Mouse (Mus musculus): ENCODE measurements around the gene 1700056E22Rik. TPM values are rescaled to one million over a fixed set of nuclear protein-coding genes. Genes with fewer than 3 reads are reported as not detected.

The 1700056E22Rik gene
- polyA plus RNA-seq, 1 experiment: 0.58 TPM

DNA sequence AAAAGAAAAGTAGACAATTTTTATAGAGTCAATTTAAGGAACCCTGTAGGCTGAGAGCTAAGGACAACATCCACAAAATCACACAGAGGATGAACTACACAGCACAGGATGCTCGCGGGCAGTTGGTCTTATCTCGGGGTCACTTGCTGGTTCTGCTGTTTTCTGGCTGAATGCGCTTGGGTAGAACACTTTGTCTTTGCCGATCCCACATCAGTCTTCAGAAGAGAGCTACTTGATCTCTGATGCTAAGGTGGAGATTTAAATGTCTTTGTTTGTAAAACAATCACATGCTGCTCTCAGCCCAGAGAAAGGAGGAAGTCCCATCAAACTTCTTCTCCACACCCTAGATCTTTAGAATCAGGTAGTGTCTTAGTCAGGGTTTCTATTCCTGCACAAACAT lies 9.0 kb downstream of the 1700056E22Rik start:
- TF ChIP-seq CTCF (IDR thresholded peaks at IDR 0.05; ENCODE audit: low read depth, low read length) (no peak), POLR2A (IDR thresholded peaks at IDR 0.05; ENCODE audit: borderline replicate concordance, low read depth, low read length) (no peak)
- no peak overlapping the region for H3K4me3 ChIP-seq (ENCODE audit: insufficient read depth, low read length)
- H3K4me1 ChIP-seq (ENCODE audit: control insufficient read depth, insufficient read depth, low read length): 0 out of 2 replicates have a peak, but pooled peaks cover 8% of the 10 kb centered on the region
- H3K27ac ChIP-seq (ENCODE audit: insufficient read depth, low read depth, low read length): no peak overlapping the region

DNA sequence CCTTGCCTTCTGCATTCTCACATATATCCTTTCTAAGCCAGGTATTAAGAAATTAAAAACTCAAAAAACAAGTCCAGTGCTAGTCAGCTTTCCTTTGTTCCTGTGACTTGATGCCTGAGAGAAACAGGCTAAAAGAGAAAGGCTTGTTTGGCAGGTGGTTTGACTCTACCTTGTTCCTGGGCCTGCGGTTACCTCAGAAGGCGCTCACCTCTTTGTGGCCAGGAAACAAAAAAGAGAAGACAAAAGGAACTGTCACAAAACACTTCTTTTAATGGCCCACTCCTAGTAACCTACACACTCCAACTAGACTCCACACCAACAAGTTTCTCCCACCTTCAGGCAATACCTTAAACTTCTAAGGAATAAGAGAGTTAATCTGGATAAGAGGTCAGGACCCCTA lies 9.5 kb downstream of the 1700056E22Rik start:
- H3K4me3 ChIP-seq (ENCODE audit: insufficient read depth, low read length): no peak overlapping the region
- no peak for TF ChIP-seq POLR2A (IDR thresholded peaks at IDR 0.05; ENCODE audit: borderline replicate concordance, low read depth, low read length)
- no peak for TF ChIP-seq CTCF (IDR thresholded peaks at IDR 0.05; ENCODE audit: low read depth, low read length)
- H3K4me1 ChIP-seq (ENCODE audit: control insufficient read depth, insufficient read depth, low read length): 0 out of 2 replicates have a peak, but pooled peaks cover 8% of the 10 kb centered on the region
- H3K27ac ChIP-seq (ENCODE audit: insufficient read depth, low read depth, low read length): no peak overlapping the region

DNA sequence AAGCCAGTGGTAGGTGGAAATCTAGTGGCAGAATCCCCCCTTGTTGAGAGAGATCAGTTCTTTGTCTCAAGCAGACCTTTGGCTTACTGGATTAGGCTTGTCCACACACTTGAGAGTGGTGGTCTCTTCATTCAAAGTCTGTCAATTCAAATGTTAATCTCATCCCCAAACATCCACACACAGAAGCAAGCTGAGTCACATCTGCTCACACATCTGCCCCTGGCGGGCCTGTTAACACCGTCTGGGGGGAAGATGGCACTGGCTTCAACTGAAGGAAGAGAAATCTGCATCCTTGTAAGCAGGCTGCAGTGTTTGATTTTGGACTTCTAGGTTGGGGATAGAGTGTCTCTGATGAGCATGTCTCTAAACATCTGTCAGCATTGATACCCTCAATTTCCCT lies 10.1 kb downstream of the 1700056E22Rik start:
- Histone ChIP-seq H3K4me1 (ENCODE audit: control insufficient read depth, insufficient read depth, low read length) (0 out of 2 replicates have a peak, but pooled peaks cover 8% of the 10 kb centered on the region), H3K27ac (ENCODE audit: insufficient read depth, low read depth, low read length) (no peak overlapping the region), H3K4me3 (ENCODE audit: insufficient read depth, low read length) (no peak overlapping the region)
- TF ChIP-seq POLR2A (IDR thresholded peaks at IDR 0.05; ENCODE audit: borderline replicate concordance, low read depth, low read length): no peak
- TF ChIP-seq CTCF (IDR thresholded peaks at IDR 0.05; ENCODE audit: low read depth, low read length): no peak

DNA sequence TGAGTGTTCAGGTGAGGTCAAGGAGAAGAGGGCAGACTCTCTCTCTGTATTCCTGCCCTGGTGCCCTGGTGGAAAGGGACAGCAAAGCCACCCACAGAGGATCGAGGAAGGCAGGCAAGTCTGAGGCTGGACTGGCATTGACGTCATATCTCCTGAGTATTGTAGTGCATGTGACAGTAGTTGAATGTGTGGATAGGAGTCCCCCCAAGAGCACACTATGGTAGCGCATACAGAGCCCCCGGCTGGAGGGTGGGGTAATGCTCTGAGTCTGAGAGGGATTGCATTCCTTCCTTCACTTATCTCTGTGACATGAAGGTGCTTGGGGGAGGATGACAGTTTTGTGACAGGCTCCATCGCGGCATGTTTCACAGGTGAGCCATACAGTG lies 14.4 kb downstream of the 1700056E22Rik start:
- no peak for TF ChIP-seq CTCF (IDR thresholded peaks at IDR 0.05; ENCODE audit: low read depth, low read length)
- TF ChIP-seq POLR2A (IDR thresholded peaks at IDR 0.05; ENCODE audit: borderline replicate concordance, low read depth, low read length): no peak
- no peak overlapping the region for H3K27ac ChIP-seq (ENCODE audit: insufficient read depth, low read depth, low read length)
- H3K4me1 ChIP-seq (ENCODE audit: control insufficient read depth, insufficient read depth, low read length): no peaks in the 10 kb centered on the region
- no peak overlapping the region for H3K4me3 ChIP-seq (ENCODE audit: insufficient read depth, low read length)

DNA sequence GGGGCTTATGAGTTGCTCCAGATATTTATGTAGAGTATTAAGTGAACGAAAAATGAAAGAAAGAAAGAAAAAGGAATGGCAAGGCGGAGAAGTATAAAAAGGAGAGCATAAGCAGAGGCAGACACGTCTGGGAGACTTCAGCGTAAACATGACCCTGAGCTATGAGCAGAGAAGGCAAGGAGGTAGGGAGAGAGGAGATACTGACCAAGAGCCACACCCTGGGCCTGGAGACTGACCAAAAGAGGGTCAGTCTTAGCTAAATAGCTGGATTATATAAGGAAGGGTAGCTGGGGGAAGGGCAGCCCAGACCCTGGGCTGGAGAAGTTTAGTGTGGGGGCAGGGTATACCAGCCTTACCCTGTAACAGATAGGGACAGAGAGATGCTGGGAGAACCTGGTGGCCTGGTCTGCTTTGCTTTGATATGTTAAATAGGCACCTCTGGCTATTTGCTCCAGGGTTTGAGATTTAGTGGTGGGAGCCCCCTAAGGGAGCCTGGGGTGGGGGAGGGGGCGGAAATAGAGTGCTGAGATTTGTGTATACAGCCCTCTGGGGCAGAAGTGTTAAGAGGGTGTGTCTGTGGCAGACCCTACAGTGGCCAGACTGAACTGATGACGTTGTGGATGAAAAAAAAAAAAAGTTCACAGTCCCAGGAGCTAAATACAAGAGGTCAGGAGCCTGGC lies 14.9 kb downstream of the 1700056E22Rik start:
- H3K4me3 ChIP-seq (ENCODE audit: insufficient read depth, low read length): no peak overlapping the region
- H3K27ac ChIP-seq (ENCODE audit: insufficient read depth, low read depth, low read length): no peak overlapping the region
- TF ChIP-seq POLR2A (IDR thresholded peaks at IDR 0.05; ENCODE audit: borderline replicate concordance, low read depth, low read length) (no peak), CTCF (IDR thresholded peaks at IDR 0.05; ENCODE audit: low read depth, low read length) (no peak)
- H3K4me1 ChIP-seq (ENCODE audit: control insufficient read depth, insufficient read depth, low read length): no peaks in the 10 kb centered on the region

DNA sequence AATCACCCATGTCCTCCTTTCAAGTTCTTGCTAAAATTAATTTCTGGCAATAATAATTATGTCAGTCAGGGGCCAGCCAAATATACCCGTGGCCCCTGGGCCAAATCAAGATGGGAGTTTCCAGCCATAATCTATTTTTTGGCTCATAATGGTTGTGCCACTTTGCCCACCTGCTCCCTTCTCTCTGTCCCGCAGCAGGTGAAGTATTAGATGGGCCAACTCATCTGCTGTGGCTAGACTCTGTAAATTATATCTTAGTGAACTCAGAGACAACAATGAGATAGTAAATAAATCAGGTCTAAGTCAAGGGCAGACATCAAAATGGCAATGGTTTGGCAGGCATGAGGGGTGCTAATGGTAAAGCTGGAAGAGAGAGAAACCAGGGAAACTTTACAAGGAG lies 16.5 kb downstream of the 1700056E22Rik start:
- no peak overlapping the region for H3K27ac ChIP-seq (ENCODE audit: insufficient read depth, low read depth, low read length)
- no peak for TF ChIP-seq POLR2A (IDR thresholded peaks at IDR 0.05; ENCODE audit: borderline replicate concordance, low read depth, low read length)
- no peak for TF ChIP-seq CTCF (IDR thresholded peaks at IDR 0.05; ENCODE audit: low read depth, low read length)
- no peak overlapping the region for H3K4me3 ChIP-seq (ENCODE audit: insufficient read depth, low read length)
- H3K4me1 ChIP-seq (ENCODE audit: control insufficient read depth, insufficient read depth, low read length): no peaks in the 10 kb centered on the region

DNA sequence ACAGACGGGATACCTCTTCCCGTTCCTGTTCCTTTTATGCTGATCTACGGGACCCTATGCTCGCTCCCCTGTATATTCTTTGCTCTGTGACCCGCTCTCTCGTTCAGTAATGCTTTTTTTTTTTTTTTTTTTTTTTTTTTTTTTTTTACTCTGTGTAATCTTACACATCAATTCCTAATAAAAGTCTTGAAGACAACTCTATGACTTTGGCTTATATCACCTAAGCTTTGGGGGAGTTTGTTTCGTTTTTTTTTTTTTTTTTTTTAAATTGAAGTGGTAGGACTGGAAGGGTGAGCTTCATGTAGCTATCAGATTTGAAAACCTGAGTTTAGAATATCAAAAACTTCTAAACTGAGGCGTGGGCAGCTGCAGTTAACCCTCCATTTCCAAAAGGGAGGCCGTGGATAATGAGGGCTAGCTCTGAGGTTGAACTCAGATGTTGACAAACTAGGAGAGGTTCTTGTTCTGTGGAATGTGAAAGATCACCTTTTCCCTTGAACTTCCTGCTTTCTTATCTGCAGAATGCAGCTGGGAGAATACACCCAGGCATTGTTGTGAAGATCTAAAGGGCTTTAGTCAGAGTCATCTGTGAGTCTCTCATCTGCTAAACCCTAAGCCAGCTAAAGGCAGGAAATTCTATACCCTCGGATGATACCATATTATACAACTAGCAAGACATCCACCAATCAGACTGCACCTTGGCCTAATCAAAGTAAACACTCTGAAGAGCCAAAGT lies 17.9 kb downstream of the 1700056E22Rik start:
- Histone ChIP-seq H3K27ac (ENCODE audit: insufficient read depth, low read depth, low read length) (no peak overlapping the region), H3K4me3 (ENCODE audit: insufficient read depth, low read length) (no peak overlapping the region), H3K4me1 (ENCODE audit: control insufficient read depth, insufficient read depth, low read length) (no peaks in the 10 kb centered on the region)
- TF ChIP-seq POLR2A (IDR thresholded peaks at IDR 0.05; ENCODE audit: borderline replicate concordance, low read depth, low read length) (no peak), CTCF (IDR thresholded peaks at IDR 0.05; ENCODE audit: low read depth, low read length) (no peak)

DNA sequence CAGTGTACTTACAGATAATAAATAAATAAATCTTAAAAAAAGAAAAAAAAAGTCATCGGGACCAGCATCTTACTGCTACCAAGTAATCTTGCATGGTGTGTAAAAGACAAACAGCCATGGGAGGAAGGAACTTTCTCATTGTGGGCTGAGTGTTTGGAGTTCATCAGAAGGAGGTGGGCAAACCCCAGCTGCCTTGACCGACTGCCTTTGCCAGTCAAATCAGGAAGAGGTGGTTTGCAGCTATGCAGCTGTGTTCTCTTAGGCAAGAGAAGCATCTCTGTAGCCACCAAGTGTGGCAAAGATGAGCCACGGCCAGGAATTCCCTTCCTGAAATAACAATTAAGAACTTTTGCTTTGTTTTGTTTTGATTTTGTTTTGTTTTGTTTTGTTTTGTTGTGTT lies 20.0 kb downstream of the 1700056E22Rik start:
- TF ChIP-seq POLR2A (IDR thresholded peaks at IDR 0.05; ENCODE audit: borderline replicate concordance, low read depth, low read length): no peak
- TF ChIP-seq CTCF (IDR thresholded peaks at IDR 0.05; ENCODE audit: low read depth, low read length): no peak
- Histone ChIP-seq H3K4me3 (ENCODE audit: insufficient read depth, low read length) (no peak overlapping the region), H3K4me1 (ENCODE audit: control insufficient read depth, insufficient read depth, low read length) (no peaks in the 10 kb centered on the region), H3K27ac (ENCODE audit: insufficient read depth, low read depth, low read length) (no peak overlapping the region)

DNA sequence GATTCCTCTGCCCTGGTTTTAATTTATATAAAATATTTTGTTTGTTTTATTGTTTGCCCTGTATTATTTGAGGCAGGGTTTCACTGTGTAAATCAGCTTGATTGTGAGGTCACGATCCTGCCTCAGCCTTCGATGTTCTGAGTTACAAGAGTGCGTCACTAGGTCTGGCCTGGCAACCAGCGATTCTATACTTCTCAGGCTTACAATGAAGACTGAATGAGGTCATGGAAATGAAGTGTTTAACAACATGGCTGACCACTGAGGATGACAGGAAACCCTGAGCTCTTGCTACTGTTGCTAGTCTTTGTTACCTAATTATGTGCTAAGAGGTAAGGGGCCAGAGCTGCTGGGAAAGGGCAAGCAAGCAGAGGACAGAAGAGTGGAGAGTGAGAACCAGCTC lies 21.0 kb downstream of the 1700056E22Rik start, which contains the start of gene Dusp10:
Dusp10 (plus strand) TSS at position 197 of the 400 bp plus-strand sequence.
- H3K4me3 ChIP-seq (ENCODE audit: insufficient read depth, low read length): no peak within 1 kb of the TSS
- no peaks in the 10 kb centered on the region for H3K4me1 ChIP-seq (ENCODE audit: control insufficient read depth, insufficient read depth, low read length)
- no peak within 1 kb of the TSS for H3K27ac ChIP-seq (ENCODE audit: insufficient read depth, low read depth, low read length)
- TF ChIP-seq CTCF (IDR thresholded peaks at IDR 0.05; ENCODE audit: low read depth, low read length) (no peak), POLR2A (IDR thresholded peaks at IDR 0.05; ENCODE audit: borderline replicate concordance, low read depth, low read length) (no peak)

DNA sequence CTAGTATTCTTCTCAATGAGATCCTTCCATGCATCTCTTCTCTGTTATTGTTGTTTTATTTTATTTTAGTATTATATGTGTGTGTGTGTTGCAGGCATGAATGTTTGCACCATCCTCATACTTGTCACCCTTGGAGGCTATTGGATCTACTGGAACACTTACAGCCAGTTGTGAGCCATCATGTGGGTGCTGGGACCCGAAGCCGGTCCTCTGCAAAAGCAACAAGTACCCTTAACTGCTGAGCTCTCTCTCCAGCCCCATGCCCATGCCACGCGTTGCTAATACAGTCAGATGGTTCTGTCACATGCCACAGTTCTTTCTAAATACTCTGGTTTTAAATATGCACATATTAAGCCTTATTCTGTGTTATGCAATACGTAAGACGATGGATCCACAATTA lies 22.8 kb downstream of the 1700056E22Rik start:
- Histone ChIP-seq H3K27ac (ENCODE audit: insufficient read depth, low read depth, low read length) (no peak overlapping the region), H3K4me3 (ENCODE audit: insufficient read depth, low read length) (no peak overlapping the region), H3K4me1 (ENCODE audit: control insufficient read depth, insufficient read depth, low read length) (no peaks in the 10 kb centered on the region)
- no peak for TF ChIP-seq POLR2A (IDR thresholded peaks at IDR 0.05; ENCODE audit: borderline replicate concordance, low read depth, low read length)
- TF ChIP-seq CTCF (IDR thresholded peaks at IDR 0.05; ENCODE audit: low read depth, low read length): no peak

Measured in bone marrow macrophage, adult 2 months (primary cell).